Mouse (Mus musculus) CH12.LX (cell line): ENCODE data around the gene Cln6. TPM values are rescaled to one million over a fixed set of nuclear protein-coding genes. Genes with fewer than 3 reads are reported as not detected.

Experiments
- DNase-seq: peaks from one replicate; pipeline ENCODE4 v3.0.0-alpha.2; 2013; ENCODE audit errors: extremely low read depth
- H3K27ac ChIP-seq: 2 replicates; pipeline ENCODE4 v1.5.1; 2012; ENCODE audit warnings: low read depth, mild to moderate bottlenecking, control low read depth, moderate library complexity; ENCODE audit not compliant: insufficient read depth
- H3K27me3 ChIP-seq: replicated peaks from 2 replicates; pipeline ENCODE3; 2012; ENCODE audit warnings: inconsistent platforms
- H3K36me3 ChIP-seq, 2 experiments: replicated peaks in 1 of 2; 2 replicates each; pipeline versions ENCODE3 to v1.6.1; 2012; ENCODE audit warnings: inconsistent platforms in 1 of 2, low read length in 1 of 2, mild to moderate bottlenecking in 1 of 2, mixed read lengths in 1 of 2, moderate library complexity in 1 of 2; ENCODE audit not compliant: control insufficient read depth in 1 of 2, insufficient read depth in 1 of 2
- H3K4me1 ChIP-seq, 2 experiments: 2 replicates each; pipeline ENCODE4 v1.6.1; 2012; ENCODE audit warnings: inconsistent platforms in 1 of 2, moderate library complexity in 1 of 2; ENCODE audit not compliant: insufficient read depth in 2 of 2, control insufficient read depth in 1 of 2
- H3K4me2 ChIP-seq: 2 replicates; pipeline ENCODE4 v1.6.1; 2012; ENCODE audit warnings: low read depth, mild to moderate bottlenecking, control low read depth; ENCODE audit not compliant: poor library complexity, insufficient read depth, severe bottlenecking
- H3K4me3 ChIP-seq, 3 experiments: fragments of 150-350 bp in 1 of 3; sonication (generic) in 1 of 3; replicated peaks in 1 of 3; 2 replicates each; pipeline versions ENCODE3 to v1.5.1; 2011 to 2012; ENCODE audit warnings: low read depth in 2 of 3, low read length in 2 of 3, mild to moderate bottlenecking in 2 of 3, moderate library complexity in 2 of 3, control low read depth in 1 of 3, improper control_type of control experiment in 1 of 3, inconsistent platforms in 1 of 3, mixed read lengths in 1 of 3; ENCODE audit not compliant: poor library complexity in 1 of 3
- H3K79me2 ChIP-seq: replicated peaks from 2 replicates; pipeline ENCODE4 v1.6.1; 2012; ENCODE audit warnings: mild to moderate bottlenecking, moderate library complexity; ENCODE audit not compliant: control insufficient read depth, poor library complexity, insufficient read depth, severe bottlenecking; ENCODE audit errors: extremely low read depth
- H3K9ac ChIP-seq: 2 replicates; pipeline ENCODE4 v1.6.1; 2012; ENCODE audit warnings: low read depth, mild to moderate bottlenecking, control low read depth, moderate library complexity; ENCODE audit not compliant: insufficient read depth
- H3K9me3 ChIP-seq: replicated peaks from 2 replicates; pipeline ENCODE3; 2012; ENCODE audit warnings: low read length, inconsistent platforms, mixed read lengths
- BHLHE40 ChIP-seq: IDR thresholded peaks from 2 replicates; pipeline ENCODE4 v1.6.1; 2011; ENCODE audit warnings: mild to moderate bottlenecking, low read depth, low read length, improper control_type of control experiment
- CHD1 ChIP-seq: IDR thresholded peaks from 2 replicates; pipeline ENCODE4 v1.6.1; 2012; ENCODE audit warnings: low read depth, low read length, improper control_type of control experiment, inconsistent platforms
- CHD2 ChIP-seq: IDR thresholded peaks from 2 replicates; pipeline ENCODE4 v1.6.1; 2011; ENCODE audit warnings: low read length, improper control_type of control experiment
- CTCF ChIP-seq, 2 experiments: IDR thresholded peaks in 1 of 2; conservative IDR thresholded peaks in 1 of 2; 2 replicates each; pipeline ENCODE4 v1.5.1; 2011 to 2012; ENCODE audit warnings: low read depth in 2 of 2, low read length in 2 of 2, improper control_type of control experiment in 1 of 2, inconsistent platforms in 1 of 2, mild to moderate bottlenecking in 1 of 2, moderate library complexity in 1 of 2
- ELF1 ChIP-seq: IDR thresholded peaks from 2 replicates; pipeline ENCODE4 v1.6.1; 2014; ENCODE audit warnings: low read depth, mild to moderate bottlenecking, inconsistent platforms, low read length, improper control_type of control experiment
- EP300 ChIP-seq: IDR thresholded peaks from 2 replicates; pipeline ENCODE4 v1.6.1; 2011; ENCODE audit warnings: low read length, improper control_type of control experiment
- ETS1 ChIP-seq: conservative IDR thresholded peaks from 2 replicates; pipeline ENCODE4 v1.6.1; 2012; ENCODE audit warnings: low read depth, mild to moderate bottlenecking, inconsistent platforms, low read length, improper control_type of control experiment, moderate library complexity
- GABPA ChIP-seq: IDR thresholded peaks from 2 replicates; pipeline ENCODE4 v1.6.1; 2012; ENCODE audit warnings: low read depth, low read length, improper control_type of control experiment, inconsistent platforms; ENCODE audit not compliant: insufficient replicate concordance
- HCFC1 ChIP-seq: IDR thresholded peaks from 2 replicates; pipeline ENCODE4 v1.6.1; 2012; ENCODE audit warnings: low read depth, mild to moderate bottlenecking, inconsistent platforms, low read length, improper control_type of control experiment
- IRF4 ChIP-seq: IDR thresholded peaks from 2 replicates; pipeline ENCODE4 v1.6.1; 2014; ENCODE audit warnings: low read depth, mild to moderate bottlenecking, inconsistent platforms, low read length, improper control_type of control experiment
- JUN ChIP-seq: IDR thresholded peaks from 2 replicates; pipeline ENCODE4 v1.6.1; 2011; ENCODE audit warnings: low read depth, mild to moderate bottlenecking, low read length, improper control_type of control experiment, moderate library complexity; ENCODE audit not compliant: insufficient read depth
- JUND ChIP-seq: conservative IDR thresholded peaks from 2 replicates; pipeline ENCODE4 v1.6.1; 2011; ENCODE audit warnings: low read depth, low read length, improper control_type of control experiment
- MAFK ChIP-seq: IDR thresholded peaks from 2 replicates; pipeline ENCODE4 v1.6.1; 2011; ENCODE audit warnings: low read length, improper control_type of control experiment; ENCODE audit not compliant: insufficient replicate concordance
- MAX ChIP-seq: IDR thresholded peaks from 2 replicates; pipeline ENCODE4 v1.6.1; 2011; ENCODE audit warnings: low read length, improper control_type of control experiment
- MEF2A ChIP-seq: IDR thresholded peaks from 2 replicates; pipeline ENCODE4 v1.6.1; 2014; ENCODE audit warnings: low read depth, mild to moderate bottlenecking, inconsistent platforms, low read length, improper control_type of control experiment, borderline replicate concordance
- MXI1 ChIP-seq: IDR thresholded peaks from 2 replicates; pipeline ENCODE4 v1.6.1; 2011; ENCODE audit warnings: mild to moderate bottlenecking, low read depth, low read length, improper control_type of control experiment
- NELFE ChIP-seq: IDR thresholded peaks from 2 replicates; pipeline ENCODE4 v1.6.1; 2011; ENCODE audit warnings: low read depth, low read length, improper control_type of control experiment
- NRF1 ChIP-seq: IDR thresholded peaks from 2 replicates; pipeline ENCODE4 v1.6.1; 2014; ENCODE audit warnings: low read depth, mild to moderate bottlenecking, inconsistent platforms, low read length, improper control_type of control experiment, moderate library complexity
- PAX5 ChIP-seq: IDR thresholded peaks from 2 replicates; pipeline ENCODE4 v1.6.1; 2012; ENCODE audit warnings: low read length, inconsistent platforms, mixed read lengths
- POLR2A ChIP-seq: IDR thresholded peaks from 2 replicates; pipeline ENCODE4 v1.6.1; 2011; ENCODE audit warnings: low read depth, mild to moderate bottlenecking, improper control_type of control experiment, low read length
- POLR2AphosphoS2 ChIP-seq: IDR thresholded peaks from 2 replicates; pipeline ENCODE4 v1.6.1; 2011; ENCODE audit warnings: low read depth, low read length, improper control_type of control experiment
- RCOR1 ChIP-seq: conservative IDR thresholded peaks from 2 replicates; pipeline ENCODE4 v1.6.1; 2012; ENCODE audit warnings: low read depth, mild to moderate bottlenecking, inconsistent platforms, low read length, improper control_type of control experiment
- SIN3A ChIP-seq: IDR thresholded peaks from 2 replicates; pipeline ENCODE4 v1.6.1; 2012; ENCODE audit warnings: low read length, improper control_type of control experiment, inconsistent platforms
- TBP ChIP-seq: conservative IDR thresholded peaks from 2 replicates; pipeline ENCODE4 v1.6.1; 2011; ENCODE audit warnings: low read depth, low read length, improper control_type of control experiment
- TCF12 ChIP-seq: IDR thresholded peaks from 2 replicates; pipeline ENCODE4 v1.6.1; 2014; ENCODE audit warnings: low read depth, mild to moderate bottlenecking, inconsistent platforms, low read length, improper control_type of control experiment
- USF1 ChIP-seq: IDR thresholded peaks from 2 replicates; pipeline ENCODE4 v1.6.1; 2014; ENCODE audit warnings: low read depth, mild to moderate bottlenecking, inconsistent platforms, low read length, improper control_type of control experiment
- USF2 ChIP-seq: conservative IDR thresholded peaks from 2 replicates; pipeline ENCODE4 v1.6.1; 2011; ENCODE audit warnings: low read depth, low read length, improper control_type of control experiment
- ZC3H11A ChIP-seq: IDR thresholded peaks from 2 replicates; pipeline ENCODE4 v1.6.1; 2012; ENCODE audit warnings: low read depth, mild to moderate bottlenecking, inconsistent platforms, low read length, improper control_type of control experiment
- ZKSCAN1 ChIP-seq: IDR thresholded peaks from 2 replicates; pipeline ENCODE4 v1.6.1; 2012; ENCODE audit warnings: low read depth, inconsistent platforms, low read length, improper control_type of control experiment, borderline replicate concordance
- ZMIZ1 ChIP-seq: IDR thresholded peaks from 2 replicates; pipeline ENCODE4 v1.6.1; 2012; ENCODE audit warnings: low read depth, mild to moderate bottlenecking, inconsistent platforms, low read length, improper control_type of control experiment
- dilution Hi-C: fragments of 300-500 bp; cut with MboI; formaldehyde crosslinking; loops from 2 replicates; pipeline ENCODE4 v1.14.3; 2020; ENCODE audit warnings: low sequenced_read_pairs; ENCODE audit not compliant: extremely low pct_unique_long_range_greater_than_20kb, extremely low pct_ligation_motif_present
- in situ Hi-C: fragments of 300-500 bp; cut with MboI; formaldehyde crosslinking; loops from 3 replicates; pipeline ENCODE4 v1.14.3; 2019; ENCODE audit warnings: low sequenced_read_pairs, low pct_ligation_motif_present, low pct_unique_long_range_greater_than_20kb, mixed read lengths
- polyA plus RNA-seq: library from polyadenylated mRNA; unstranded; fragments of >175 nt; gene quantifications from 2 replicates; pipeline ENCODE4 v1.2.1, GENCODE M21; 2012; ENCODE audit warnings: low read depth; ENCODE audit not compliant: insufficient read length
- total RNA-seq, 2 experiments: library from RNA; depleted of rRNA; stranded (reverse); fragments of 300-350 nt in 1 of 2; fragments of >200 nt in 1 of 2; gene quantifications; 2 replicates each; pipeline ENCODE4 v1.2.3; 2012 to 2014

The Cln6 gene
- total and polyA plus RNA-seq, 3 experiments = 17.8 to 35.1 (median 25.3) TPM

GRCm38 (mm10) chr9:62817099-62817571 is 21.4 kb upstream of the Cln6 start:
- Histone ChIP-seq H3K27me3 (no peaks in the 10 kb centered on the region), H3K4me2 (peak overlapping the region; percentile 74; the same call in 1 of the 2 replicates), H3K79me2 (no peaks in the 10 kb centered on the region), H3K4me3 (peak overlapping the region; percentile 10 to 48 (median 47)), H3K9me3 (no peaks in the 10 kb centered on the region), H3K4me1 (peaks cover 18 to 56% of the 10 kb centered on the region in 2 experiments), H3K9ac (peak overlapping the region; percentile 12; the same call in 1 of the 2 replicates), H3K27ac (peak overlapping the region; percentile 90), H3K36me3 (no peaks in the 10 kb centered on the region)
- in situ Hi-C loops (loop anchor here (25.0 kb wide), 1 partner anchor 570 kb away; the partner anchor contains the start of genes 2300009A05Rik and Map2k5), dilution Hi-C loops (no loop called here)
- TF ChIP-seq JUND = no peak
- TF ChIP-seq USF2 = peak; percentile 91
- TF ChIP-seq POLR2AphosphoS2 = no peak
- TF ChIP-seq ZC3H11A = no peak
- no peak for TF ChIP-seq MEF2A
- TF ChIP-seq RCOR1 = no peak
- no peak for TF ChIP-seq CHD2
- no peak for TF ChIP-seq NRF1
- TF ChIP-seq CHD1 = peak; percentile 91; the same call in 1 of the 2 replicates
- no peak for TF ChIP-seq SIN3A
- peak; percentile 64; the same call in 1 of the 2 replicates for TF ChIP-seq IRF4
- TF ChIP-seq TCF12 = no peak
- no peak for TF ChIP-seq JUN
- peak; percentile 34; the same call in 1 of the 2 replicates for TF ChIP-seq ETS1
- TF ChIP-seq EP300 = no peak
- peak; percentile 84 for TF ChIP-seq BHLHE40
- TF ChIP-seq GABPA = no peak
- peak; percentile 89 for TF ChIP-seq USF1
- no peak for TF ChIP-seq NELFE
- no peak for TF ChIP-seq ZKSCAN1
- no peak for TF ChIP-seq HCFC1
- TF ChIP-seq MAX = peak; percentile 92
- no peak for TF ChIP-seq MAFK
- TF ChIP-seq MXI1 = peak; percentile 68
- no peak for TF ChIP-seq PAX5
- no peak for TF ChIP-seq ZMIZ1
- TF ChIP-seq ELF1 = peak; percentile 5; the same call in 1 of the 2 replicates
- peak; percentile 62 for TF ChIP-seq POLR2A
- no peak for TF ChIP-seq CTCF (conservative IDR thresholded peaks at IDR 0.05 in 1 of 2, IDR thresholded peaks at IDR 0.05 in 1 of 2; ENCODE audit: low read depth in 2 of 2, low read length in 2 of 2)
- TF ChIP-seq TBP = 0 out of 2 replicates have a peak, but pooled peaks have one; percentile 56
- peak; percentile 91 for DNase-seq
